Mouse (Mus musculus) common myeloid progenitor, adult 5-6 weeks (primary cell): Measurements from ENCODE around the gene Tmcc3. TPM values are rescaled to one million over a fixed set of nuclear protein-coding genes. Genes with fewer than 3 reads are reported as not detected.

ENCODE experiments used
- ATAC-seq: replicated peaks from 2 replicates; pipeline ENCODE4 v1.8.0; 2016; ENCODE audit warnings: low read depth, mild to moderate bottlenecking, moderate TSS enrichment, inconsistent platforms; ENCODE audit not compliant: poor library complexity, severe bottlenecking
- total RNA-seq: library from RNA; stranded (forward); fragments of 200-1000, 187-1606 nt; gene quantifications from 2 replicates; pipeline ENCODE4 v1.2.3, GENCODE M21; 2017

Gene Tmcc3
- total RNA-seq, 1 experiment from 2014 or later: 0.37 TPM

DNA sequence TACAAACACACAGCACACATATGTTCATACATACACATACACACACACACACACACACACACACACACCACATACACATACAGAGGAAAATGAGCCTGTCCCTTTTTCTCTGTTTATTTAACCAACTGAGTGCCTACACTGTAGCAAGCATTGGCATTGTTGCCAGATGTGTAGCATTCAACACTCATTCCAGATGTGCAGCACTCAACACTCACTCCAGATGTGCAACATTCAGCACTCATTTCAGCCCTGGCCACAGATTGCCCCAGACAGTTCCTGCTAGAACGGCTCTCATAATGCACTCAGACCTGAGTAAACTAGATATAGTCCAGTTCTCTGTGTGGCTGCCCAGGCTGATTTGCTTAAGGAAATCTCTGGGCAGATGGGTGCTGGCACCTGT lies 145.7 kb downstream of the Tmcc3 start:
- no peak for ATAC-seq

DNA sequence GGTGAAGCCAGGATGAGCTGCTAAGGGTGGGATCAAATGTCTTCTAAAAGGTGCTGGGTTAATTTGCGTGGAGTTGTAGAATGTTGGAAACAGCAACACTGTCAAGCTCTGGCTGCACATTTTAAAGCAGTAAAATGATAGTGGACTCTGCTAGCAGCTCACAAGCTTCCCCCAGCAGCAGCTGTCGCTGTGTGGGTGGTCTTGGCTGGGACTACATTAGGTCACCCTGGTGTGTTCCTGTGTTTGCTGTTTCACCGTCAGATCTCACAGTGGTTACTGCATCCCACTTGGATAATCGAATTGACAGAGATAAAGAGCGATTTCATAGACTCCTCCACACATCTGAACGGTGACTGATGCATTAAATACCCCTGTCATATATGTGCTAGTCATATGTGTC lies 146.9 kb downstream of the Tmcc3 start:
- ATAC-seq: no peak

DNA sequence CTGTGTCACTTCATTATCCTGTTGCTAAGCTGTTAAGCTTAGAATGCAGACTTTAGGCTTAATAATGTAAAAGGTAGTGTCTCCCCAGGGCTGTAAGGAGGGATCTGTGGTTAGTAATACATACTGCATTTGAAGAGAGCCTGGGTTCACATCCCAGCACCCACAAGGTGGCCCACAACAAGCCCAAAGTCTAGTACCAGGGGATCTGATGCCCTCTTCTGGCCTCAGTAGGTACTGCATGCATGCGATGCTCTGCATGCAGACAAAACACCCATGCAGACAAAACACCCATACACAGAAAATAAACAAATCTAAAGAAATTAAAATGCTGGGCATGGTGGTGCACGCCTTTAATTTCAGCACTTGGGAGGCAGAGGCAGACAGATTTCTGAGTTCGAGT lies 149.6 kb downstream of the Tmcc3 start:
- 0 out of 2 replicates have a peak, but pooled peaks have one; percentile 42 for ATAC-seq

DNA sequence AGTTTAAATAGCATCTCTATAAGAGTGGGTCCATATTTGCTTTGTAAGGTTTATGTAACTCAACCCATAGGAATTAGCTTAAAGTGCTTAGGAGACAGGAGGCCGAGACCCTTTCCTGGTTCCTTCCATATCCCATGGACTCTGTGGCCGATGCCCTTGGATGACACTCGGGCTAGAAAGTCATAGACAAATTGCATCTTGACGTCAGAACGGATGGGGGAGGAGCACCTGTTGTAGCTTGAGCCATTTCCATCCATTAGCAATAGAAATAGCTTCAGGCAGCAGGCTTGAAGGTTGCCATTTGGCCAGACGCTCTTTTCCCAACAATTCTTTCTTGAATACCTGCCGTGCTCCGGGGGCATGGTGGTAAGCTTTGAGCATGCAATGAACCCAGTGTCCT lies 150.1 kb downstream of the Tmcc3 start:
- no peak for ATAC-seq

DNA sequence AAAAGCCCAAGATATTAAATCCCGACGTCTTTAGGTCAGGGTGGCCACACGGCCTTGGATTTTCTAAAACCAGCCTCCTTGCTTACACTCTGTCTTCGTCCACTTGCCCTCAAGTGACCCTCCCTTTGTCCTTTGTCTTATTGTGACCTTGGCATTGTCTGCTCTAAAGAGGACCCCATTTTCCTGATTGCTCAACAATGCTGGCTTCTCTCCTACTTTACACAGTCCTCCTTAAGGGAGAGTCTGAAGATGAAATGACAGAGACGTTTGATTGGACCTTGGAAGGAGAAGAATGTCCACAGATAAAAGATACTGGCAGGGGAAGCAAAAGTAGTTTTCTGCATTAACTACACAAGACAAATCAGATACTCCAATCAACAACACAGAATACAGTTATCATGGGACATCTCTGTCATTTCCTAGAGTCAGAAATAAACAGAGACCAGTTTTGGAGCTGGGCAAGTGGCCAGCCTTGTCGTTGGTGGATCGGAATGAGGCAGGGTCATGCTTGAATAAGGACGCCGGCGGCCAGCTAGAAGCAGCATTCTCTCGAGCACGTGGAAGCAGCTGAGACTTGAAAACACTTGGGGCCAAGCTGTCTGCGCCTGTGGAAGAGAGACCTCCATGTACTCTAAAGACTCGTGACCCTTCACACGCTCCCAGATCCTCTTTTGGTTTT lies 150.8 kb downstream of the Tmcc3 start:
- no peak for ATAC-seq

DNA sequence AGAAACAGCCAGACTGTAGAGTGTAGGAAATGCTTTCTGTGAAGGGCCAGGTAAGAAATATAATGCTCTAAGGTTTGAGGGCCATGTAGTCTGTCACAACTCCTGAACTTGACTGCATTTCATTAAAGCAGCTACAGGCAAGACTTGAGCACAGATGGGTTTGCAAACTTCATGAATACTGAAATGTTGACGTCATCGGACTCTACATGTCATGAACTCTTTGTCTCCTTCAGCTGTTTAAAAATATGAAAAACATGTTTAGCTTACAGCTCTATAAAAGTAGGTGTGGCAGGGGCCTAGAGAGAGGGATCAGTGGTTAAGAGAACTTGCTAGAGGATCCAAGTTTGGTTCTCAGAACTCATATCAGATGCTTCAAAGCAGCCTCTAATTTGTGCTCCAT lies 151.7 kb downstream of the Tmcc3 start:
- no peak for ATAC-seq

DNA sequence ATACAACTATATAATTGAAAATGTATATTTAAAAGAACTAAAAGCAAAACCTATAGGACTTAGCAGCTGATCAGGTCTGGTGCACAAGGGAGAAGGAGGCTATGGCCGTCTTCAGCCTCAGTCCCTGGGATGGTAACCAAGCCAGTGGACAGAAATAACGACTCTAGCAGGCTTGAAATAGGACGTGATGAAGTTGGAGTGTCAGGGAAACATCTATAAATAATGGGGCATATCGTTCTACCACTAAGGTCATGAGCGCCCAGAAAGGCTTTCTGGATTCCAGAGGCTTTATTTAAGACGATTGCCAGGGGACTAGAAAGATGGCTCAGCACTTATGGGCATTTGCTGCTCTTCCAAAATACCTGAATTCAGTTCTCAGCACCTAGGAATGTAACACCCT lies 153.9 kb downstream of the Tmcc3 start:
- ATAC-seq: no peak

DNA sequence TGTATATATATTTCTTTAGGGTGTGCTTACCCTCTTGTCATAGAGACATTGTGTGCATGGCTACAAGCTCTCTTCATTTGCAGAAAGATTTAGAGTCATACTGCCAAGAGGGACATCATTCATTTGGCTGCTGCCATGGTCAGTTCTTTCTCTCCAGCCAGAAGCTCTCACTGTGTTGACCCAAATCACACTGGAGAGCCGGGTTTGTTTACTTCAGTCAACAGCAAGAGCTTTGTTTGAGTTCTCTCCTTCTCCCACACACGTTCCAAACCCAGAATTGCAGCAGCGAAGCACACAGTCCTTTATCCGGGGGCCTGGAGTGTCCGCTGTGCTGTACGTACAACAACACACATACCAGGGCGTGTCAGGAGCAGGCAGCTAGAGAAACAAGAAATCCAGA lies 154.6 kb downstream of the Tmcc3 start:
- no peak for ATAC-seq

DNA sequence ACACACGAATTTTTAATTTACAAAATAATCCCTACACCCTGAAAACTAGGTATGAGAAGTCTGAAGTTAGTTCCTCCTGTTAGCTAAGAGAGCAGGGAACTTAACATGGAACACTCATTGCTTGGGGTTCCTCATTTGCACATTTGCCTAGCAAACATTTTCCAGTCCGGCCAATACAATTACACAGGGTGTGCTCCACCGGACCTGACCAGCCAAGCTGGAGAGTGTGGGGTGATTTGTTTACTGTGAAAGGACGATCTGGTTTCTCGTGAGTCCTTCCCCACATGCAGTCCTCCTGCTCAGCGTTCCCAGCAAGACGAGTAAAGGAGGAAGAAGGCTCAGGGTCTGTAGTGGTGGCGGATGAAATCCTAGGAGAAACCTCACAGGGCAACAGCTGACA lies 159.7 kb downstream of the Tmcc3 start:
- ATAC-seq: no peak

DNA sequence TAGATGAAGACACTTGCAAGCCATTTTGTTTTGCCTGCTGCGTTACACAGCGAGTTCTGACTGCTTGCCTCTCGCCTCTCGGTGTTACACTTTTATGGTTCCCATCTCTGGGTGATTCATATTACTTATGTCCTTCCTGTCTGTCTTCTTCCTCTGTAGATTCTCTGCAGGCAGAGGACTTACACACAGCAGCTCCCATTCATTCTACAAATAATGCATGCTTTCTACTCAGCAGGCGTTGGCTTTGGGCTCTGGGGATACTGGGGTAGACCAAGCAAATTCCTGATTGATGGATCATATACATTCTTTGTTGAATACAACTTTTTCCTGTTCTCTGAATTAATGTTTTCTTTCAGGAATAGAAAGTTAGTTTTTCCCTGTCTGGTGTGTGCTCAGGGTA lies 161.8 kb downstream of the Tmcc3 start:
- no peak for ATAC-seq

DNA sequence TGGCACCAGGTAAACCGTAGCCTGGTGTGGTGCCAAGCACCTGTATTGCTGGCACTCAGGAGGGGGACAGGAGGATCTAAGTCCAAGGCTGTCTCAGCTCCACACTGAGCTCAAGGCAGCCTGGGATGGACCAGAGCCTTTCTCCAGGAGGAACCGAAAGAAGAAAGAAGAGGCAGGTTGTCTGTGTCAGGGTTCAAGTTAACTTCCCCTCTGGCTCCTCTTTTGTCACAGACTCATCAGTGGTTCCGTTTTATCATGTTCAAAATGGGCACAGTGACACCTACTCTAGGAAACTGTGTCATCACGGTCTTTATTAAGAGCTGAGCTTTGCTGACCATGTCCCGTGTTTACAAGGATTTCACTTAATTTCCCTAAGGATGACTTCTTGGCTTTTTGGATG lies 162.4 kb downstream of the Tmcc3 start:
- peak; percentile 18; the same call in 1 of the 2 replicates for ATAC-seq

DNA sequence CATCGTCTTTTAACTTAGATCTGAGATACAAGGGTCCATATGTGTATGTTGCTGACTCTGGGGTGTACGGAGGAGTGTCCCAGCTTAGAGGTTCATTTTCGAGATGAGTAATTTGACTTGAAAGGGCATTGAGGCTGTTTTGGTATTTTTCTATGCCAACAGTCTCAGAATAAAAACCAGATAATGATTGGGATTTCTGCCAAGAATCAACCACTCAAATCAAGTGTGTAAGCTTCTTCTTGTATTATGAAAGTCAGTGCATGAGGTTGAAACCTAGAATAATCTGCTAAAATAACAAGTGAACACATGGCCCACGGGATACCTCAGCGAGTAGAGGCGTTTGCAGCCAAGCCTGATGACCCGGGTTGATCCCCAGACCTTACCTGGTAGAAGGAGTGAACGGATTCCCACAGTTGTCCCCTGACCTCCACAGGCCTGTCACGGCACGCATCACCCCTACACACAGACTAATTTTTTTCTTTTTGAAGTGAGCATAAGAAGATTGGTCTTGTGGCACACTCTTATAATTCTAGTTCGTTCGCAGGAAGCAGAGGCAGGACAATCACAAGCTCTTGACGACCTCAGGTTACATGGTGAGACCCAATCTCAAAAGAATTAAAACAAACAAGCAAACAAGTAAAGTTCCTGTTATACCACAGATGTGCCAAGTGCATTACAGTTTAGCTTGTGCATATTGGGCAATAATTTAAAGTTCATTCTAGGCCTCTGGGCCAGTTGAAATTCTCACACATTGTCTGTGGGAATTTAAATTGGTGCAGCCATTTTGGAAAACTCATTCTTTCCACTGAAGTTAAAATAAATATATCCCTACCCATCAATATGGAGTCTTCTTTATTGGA lies 165.8 kb downstream of the Tmcc3 start:
- ATAC-seq: no peak

DNA sequence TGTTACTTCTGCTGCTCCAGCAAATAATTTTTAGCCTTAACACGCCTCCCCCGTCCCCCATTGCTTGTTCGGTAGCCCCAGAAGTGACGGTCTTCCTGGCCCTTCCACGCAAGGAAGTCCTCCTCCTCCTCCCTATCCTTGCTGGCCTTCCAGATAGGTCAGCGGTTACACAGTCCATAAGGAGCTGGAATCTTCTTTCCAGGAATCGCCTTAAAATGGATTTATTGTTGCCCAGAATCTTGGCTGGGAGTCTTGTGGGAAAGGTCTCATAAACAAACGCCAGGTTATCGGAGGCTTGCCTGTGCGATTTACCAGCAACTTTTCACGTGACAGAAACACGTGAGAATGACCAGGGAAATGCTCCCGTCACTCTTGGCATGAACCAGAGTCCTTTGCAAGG lies 167.9 kb downstream of the Tmcc3 start:
- no peak for ATAC-seq

DNA sequence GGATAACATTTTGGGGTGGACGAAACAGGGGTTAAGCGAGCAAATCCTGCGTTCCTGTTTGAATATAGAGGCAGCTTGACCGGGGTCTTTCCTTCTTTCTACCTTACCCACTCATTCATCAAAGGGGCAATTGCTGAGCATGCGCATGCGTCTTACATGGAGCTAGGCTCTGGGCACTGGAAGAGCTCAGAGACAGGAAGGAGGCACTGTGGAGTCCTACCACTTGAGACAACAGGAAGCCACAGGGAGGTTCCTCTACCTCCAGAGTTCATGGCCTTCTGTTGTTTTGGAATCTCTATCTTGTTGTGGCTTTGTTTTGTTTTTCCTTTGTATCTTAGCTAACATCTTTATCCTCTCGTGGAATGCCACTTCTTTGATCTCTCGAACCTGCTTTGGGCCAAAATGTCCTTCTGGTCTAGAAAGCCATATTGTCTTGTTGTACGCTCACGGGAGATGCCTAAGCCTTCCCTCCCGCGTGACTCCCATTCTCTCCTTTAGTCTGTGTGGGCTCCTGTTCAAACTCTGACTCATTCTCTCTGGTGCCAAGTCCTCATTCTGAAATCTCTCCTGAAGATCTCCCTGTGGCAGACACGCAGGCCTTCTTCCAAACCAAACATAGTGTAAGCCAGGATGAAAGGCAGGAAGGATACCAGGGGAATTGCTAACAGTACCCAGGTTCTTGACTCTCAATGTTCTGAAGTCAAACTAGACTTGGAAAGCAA lies 168.8 kb downstream of the Tmcc3 start:
- ATAC-seq: no peak

DNA sequence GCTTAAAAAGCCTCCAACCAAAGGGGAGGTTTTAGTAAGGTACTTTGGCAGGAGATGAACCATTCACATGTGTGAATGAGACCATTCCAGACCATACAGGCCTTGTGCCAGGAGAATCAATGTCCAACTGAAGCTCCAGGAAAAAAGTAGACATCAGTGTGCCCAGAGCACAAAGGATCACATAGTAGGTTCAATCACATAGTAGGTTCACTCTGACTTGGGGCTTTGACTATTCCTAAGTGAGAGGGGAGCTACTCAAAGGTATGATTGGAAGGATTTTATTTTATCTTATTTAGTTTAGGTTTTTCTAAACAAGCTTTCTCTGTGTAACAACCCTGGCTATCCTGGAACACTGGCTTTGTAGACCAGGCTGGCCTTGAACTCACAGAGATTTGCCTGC lies 169.9 kb downstream of the Tmcc3 start:
- ATAC-seq: no peak

DNA sequence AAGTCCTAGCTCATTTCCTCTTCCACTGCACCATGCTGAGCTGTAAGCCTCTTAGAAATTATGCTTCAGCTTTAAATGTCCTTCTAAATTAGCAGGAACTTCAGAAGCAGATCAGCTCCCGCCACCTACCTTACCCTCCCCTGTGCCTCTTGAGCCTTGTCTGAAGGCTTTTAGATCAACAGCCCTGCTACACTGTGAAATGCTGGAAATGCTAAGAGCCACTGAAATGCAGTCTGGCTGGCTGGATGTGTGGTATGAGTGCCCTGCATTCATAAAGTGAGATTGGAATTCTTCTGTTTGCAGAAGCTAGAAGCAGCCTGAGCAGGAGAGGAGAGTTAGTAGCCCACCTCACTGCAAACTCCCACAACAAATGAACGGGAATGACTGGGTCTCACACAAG lies 174.4 kb downstream of the Tmcc3 start:
- no peak for ATAC-seq

DNA sequence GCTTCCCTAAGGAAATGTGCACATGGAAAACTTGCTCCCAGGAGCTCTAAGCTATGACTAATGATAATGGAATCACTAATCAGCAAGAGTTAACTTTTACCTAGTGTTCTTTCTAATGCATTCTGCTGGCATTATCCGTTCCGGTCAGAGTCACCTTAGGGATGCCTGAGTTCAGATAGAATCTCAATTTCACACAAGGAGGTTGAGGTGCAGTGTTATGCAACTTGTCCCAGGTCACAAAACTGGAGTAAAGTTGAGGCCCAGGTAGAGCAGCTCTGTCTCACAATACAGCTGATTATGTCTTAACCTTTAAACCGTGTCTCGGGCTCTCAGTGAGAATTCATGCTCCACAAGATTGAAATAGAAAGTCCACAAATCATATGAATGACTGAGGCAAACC lies 177.8 kb downstream of the Tmcc3 start:
- ATAC-seq: no peak

DNA sequence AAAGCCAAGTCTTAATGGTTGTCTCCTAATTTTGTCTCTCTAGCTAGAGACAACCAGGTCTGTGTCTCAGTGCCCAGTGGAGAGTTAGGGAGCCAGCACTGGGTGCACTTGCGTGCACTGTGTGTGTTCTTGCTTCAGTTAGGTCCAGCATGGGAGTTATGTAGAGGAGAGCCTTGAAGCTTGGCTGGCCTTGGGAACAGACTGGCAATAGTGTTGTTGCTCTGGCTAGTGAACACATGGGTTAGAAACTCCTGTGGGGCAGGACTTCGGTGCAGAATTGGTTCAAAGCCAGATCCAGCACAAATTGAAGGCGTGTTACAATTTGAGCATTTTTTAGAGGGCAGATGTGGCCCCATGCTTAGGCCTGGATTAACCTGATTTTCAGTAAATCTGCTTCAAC lies 179.3 kb downstream of the Tmcc3 start:
- no peak for ATAC-seq

DNA sequence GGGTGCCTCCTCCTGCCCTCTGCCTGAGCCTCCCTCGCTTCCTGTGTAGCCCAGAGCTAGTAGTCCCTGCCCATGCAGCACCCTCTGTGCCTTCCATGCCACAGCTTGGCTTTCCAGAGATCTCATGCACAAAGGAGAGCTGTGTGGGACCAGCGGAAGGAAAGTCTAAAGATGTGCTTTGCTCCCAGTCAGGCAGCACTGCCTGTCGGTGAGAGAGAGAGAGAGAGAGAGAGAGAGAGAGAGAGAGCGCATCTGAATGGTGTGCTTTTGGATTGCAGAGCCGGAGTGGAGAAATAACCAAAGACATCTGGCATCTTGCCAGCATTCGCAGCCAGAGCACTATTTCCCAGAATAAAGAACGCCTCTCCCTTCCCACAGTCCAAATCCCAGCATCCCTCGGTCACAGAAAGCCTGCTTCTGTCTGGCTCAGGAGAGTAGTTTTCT lies 182.7 kb downstream of the Tmcc3 start:
- ATAC-seq: no peak

DNA sequence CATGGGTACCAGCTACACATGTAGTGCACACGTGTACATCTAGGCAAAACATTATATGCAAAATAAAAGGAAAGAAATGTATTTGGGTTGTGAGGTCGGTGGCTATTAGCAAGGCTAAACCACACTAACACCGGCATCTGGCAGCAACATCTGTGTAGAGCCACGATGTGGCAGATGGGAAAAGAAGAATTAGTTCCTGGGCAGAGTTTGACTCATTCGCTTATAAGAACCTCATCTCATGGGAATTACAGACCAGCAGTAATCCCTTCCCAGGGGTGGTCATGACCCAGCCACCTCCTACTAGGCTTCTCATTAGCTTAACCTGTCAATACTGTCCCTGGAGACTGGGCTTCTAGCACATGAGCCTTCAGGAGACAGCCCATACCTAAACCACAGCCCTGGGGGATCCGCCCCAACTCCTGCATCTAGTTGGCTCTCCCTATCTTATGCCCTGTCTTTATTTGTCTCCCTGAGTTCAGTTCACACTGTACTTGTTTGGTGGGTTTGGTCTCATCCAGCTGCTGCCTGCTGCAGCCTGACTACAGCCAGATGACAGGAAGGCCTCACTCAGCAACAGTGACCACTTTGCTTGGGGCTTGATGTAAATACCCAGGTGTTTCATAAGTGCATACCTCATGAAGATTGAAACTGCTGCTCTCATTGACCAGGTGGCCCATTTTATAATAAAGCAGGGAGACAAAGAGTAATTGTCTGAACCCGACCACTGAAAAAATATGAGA lies 183.9 kb downstream of the Tmcc3 start:
- ATAC-seq: no peak
